Mouse (Mus musculus): Measurements from ENCODE around the gene Tll2.

Gene Tll2

GRCm38 (mm10) chr19:41160388-41160787, 46.2 kb downstream of the Tll2 start:
- DNase-seq (ENCODE audit: low read depth, low spot score) = no peak

GRCm38 (mm10) chr19:41154681-41155080, 52.0 kb downstream of the Tll2 start:
- no peak for DNase-seq (ENCODE audit: low read depth, low spot score)

GRCm38 (mm10) chr19:41152462-41152861, 54.2 kb downstream of the Tll2 start:
- DNase-seq (ENCODE audit: low read depth, low spot score) = no peak

GRCm38 (mm10) chr19:41152016-41152370, 54.6 kb downstream of the Tll2 start:
- no peak for DNase-seq (ENCODE audit: low read depth, low spot score)

- no peak for DNase-seq (ENCODE audit: low read depth, low spot score)
Observed at GRCm38 (mm10) chr19:41151321-41152015, 55.2 kb downstream of the Tll2 start.

GRCm38 (mm10) chr19:41140961-41141360, 65.7 kb downstream of the Tll2 start:
- no peak for DNase-seq (ENCODE audit: low read depth, low spot score)

GRCm38 (mm10) chr19:41139629-41140028, 67.0 kb downstream of the Tll2 start:
- peak; percentile 9 for DNase-seq (ENCODE audit: low read depth, low spot score)

- DNase-seq (ENCODE audit: low read depth, low spot score) = no peak
Observed at GRCm38 (mm10) chr19:41123009-41123408, 83.6 kb downstream of the Tll2 start.

- DNase-seq (ENCODE audit: low read depth, low spot score) = no peak
Observed at GRCm38 (mm10) chr19:41119924-41120323, 86.7 kb downstream of the Tll2 start.

GRCm38 (mm10) chr19:41118346-41118745, 88.3 kb downstream of the Tll2 start:
- DNase-seq (ENCODE audit: low read depth, low spot score) = no peak

- no peak for DNase-seq (ENCODE audit: low read depth, low spot score)
Observed at GRCm38 (mm10) chr19:41117334-41117733, 89.3 kb downstream of the Tll2 start.

GRCm38 (mm10) chr19:41114611-41115010, 92.0 kb downstream of the Tll2 start:
- DNase-seq (ENCODE audit: low read depth, low spot score) = no peak

GRCm38 (mm10) chr19:41113911-41114531, 92.6 kb downstream of the Tll2 start:
- no peak for DNase-seq (ENCODE audit: low read depth, low spot score)

GRCm38 (mm10) chr19:41112609-41113008, 94.0 kb downstream of the Tll2 start:
- DNase-seq (ENCODE audit: low read depth, low spot score) = no peak

- no peak for DNase-seq (ENCODE audit: low read depth, low spot score)
Observed at GRCm38 (mm10) chr19:41109991-41110390, 96.6 kb downstream of the Tll2 start.

- no peak for DNase-seq (ENCODE audit: low read depth, low spot score)
Observed at GRCm38 (mm10) chr19:41109496-41109895, 97.1 kb downstream of the Tll2 start.

GRCm38 (mm10) chr19:41108666-41109065, 98.0 kb downstream of the Tll2 start:
- DNase-seq (ENCODE audit: low read depth, low spot score) = no peak

GRCm38 (mm10) chr19:41107530-41107929, 99.1 kb downstream of the Tll2 start:
- DNase-seq (ENCODE audit: low read depth, low spot score) = no peak

- DNase-seq (ENCODE audit: low read depth, low spot score) = peak; percentile 46
Observed at GRCm38 (mm10) chr19:41104922-41105321, 101.7 kb downstream of the Tll2 start.

GRCm38 (mm10) chr19:41101390-41101789, 105.2 kb downstream of the Tll2 start:
- no peak for DNase-seq (ENCODE audit: low read depth, low spot score)

GRCm38 (mm10) chr19:41100863-41101262, 105.8 kb downstream of the Tll2 start:
- DNase-seq (ENCODE audit: low read depth, low spot score) = no peak

GRCm38 (mm10) chr19:41097038-41097437, 109.6 kb downstream of the Tll2 start:
- DNase-seq (ENCODE audit: low read depth, low spot score) = no peak

- DNase-seq (ENCODE audit: low read depth, low spot score) = no peak
Observed at GRCm38 (mm10) chr19:41091901-41092300, 114.7 kb downstream of the Tll2 start.
